In genomic region chr3:68201214-68201613, GRCm38 (mm10) we compare ENCODE assay signal across 13 mouse cellular contexts.
DNase-seq lines count a peak whose midpoint lies in the region.
"Had no signal": no experiment of that assay in that cellular context is flagged by ENCODE, and none has a peak within 500 bp of the region (broad histone marks: within the 10 kb centered on the region; RNA-seq: fewer than 3 reads in every experiment).

No protein-coding gene starts in this region.

- DNase-seq in cerebellum, postnatal 10 days: peak; percentile 64 to 69
- no peak for DNase-seq in cerebellum, adult 8-10 months
- DNase-seq in left cerebral cortex, postnatal 10 days (ENCODE audit: extremely low spot score in 1 of 2, low spot score in 2 of 2): peak; percentile 21 to 43
- no peak for DNase-seq in left cerebral cortex, postnatal 36 days (ENCODE audit: low spot score in 2 of 2)
- peak; percentile 23 for DNase-seq in right cerebral cortex, postnatal 4 days
- no peak for DNase-seq in right cerebral cortex, postnatal 25 days
- DNase-seq in telencephalon, adult 2 months (ENCODE audit: low read depth, low spot score): peak; percentile 23
- DNase-seq in gastrocnemius, postnatal 4 days (ENCODE audit: low spot score in 2 of 2): no peak
- DNase-seq: adrenal gland, postnatal 36 days; cerebellum, adult 11 months; kidney, adult 8-10 months; liver; lung, embryonic 14.5 days had no signal

- intact Hi-C loops in left cerebral cortex, postnatal 10 days (cut with DNase I): no loop called here
- intact Hi-C loops in left cerebral cortex, postnatal 36 days (cut with DNase I): no loop called here

Comparison
In these comparisons a context has a peak if more than half of its experiments do, and no peak if none do; other contexts are left out.
1. DNase-seq: peak in cerebellum, postnatal 10 days (2 of 2), left cerebral cortex, postnatal 10 days (2 of 2), right cerebral cortex, postnatal 4 days (single experiment) and telencephalon, adult 2 months (single experiment); none in cerebellum, adult 8-10 months (single experiment), left cerebral cortex, postnatal 36 days (0 of 2), right cerebral cortex, postnatal 25 days (single experiment) and gastrocnemius, postnatal 4 days (0 of 2).